Comparison of ENCODE assay signal across 9 mouse cellular contexts in the genomic region with DNA sequence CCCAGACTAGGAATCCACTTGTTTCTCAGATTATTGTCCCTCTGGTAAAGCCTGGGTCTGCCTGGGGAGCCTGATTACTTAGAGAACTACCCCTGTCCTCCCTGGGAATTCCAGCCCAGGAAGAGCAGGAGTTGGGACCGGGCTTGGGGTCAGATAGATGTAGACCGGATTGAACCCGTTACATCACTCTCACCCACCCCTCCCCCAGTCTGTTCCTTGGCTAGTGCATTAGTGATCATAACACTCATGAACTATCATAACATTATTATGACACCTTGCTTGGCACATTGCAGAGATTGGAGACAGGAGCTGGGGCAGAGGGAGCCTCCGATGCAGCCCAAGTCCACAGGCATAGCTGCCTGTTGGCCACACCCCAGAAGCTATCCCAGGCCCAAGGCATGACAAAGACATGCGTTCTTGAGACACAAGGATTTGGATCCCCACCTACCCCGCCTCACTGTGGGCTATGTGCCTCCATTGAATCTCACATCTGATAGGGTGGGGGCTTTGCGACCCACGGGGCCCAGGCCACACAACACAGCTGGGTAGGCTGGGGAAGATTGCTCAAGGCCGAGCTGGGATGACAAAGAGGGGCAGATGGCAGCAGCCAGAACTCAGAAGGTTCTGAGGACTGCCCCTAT. TPM values are rescaled to one million over a fixed set of nuclear protein-coding genes. Genes with fewer than 3 reads are reported as not detected.
DNase-seq lines count a peak whose midpoint lies in the region; ATAC-seq and TF ChIP-seq lines count a peak whose summit lies in the region.
"Had no signal": no experiment of that assay in that cellular context is flagged by ENCODE, and none has a peak within 500 bp of the region (broad histone marks: within the 10 kb centered on the region; RNA-seq: fewer than 3 reads in every experiment).

No protein-coding gene starts in this region.

- H3K9ac ChIP-seq in hindbrain, embryonic 11.5 days (ENCODE audit: low read depth, low read length), result no peak overlapping the region
- no peak overlapping the region for H3K9ac ChIP-seq in hindbrain, embryonic 16.5 days (ENCODE audit: low read depth, low read length)
- H3K9ac ChIP-seq in hindbrain, embryonic 12.5 days, result no peak overlapping the region
- H3K9ac ChIP-seq in liver, embryonic 14.5 days (replicated peaks), result no peak overlapping the region

- H3K4me3 ChIP-seq in hindbrain, embryonic 11.5 days (ENCODE audit: low read depth, low read length), result no peak overlapping the region
- no peak overlapping the region for H3K4me3 ChIP-seq in hindbrain, embryonic 16.5 days (ENCODE audit: low read length)
- no peak overlapping the region for H3K4me3 ChIP-seq in hindbrain, embryonic 12.5 days
- 0 out of 4 replicates have a peak overlapping the region, but pooled peaks of 1 of the 2 experiments have one; percentile 37 for H3K4me3 ChIP-seq in liver, embryonic 14.5 days (ENCODE audit: insufficient read depth in 1 of 2, low read depth in 2 of 2, low read length in 2 of 2)

- peaks cover 9% of the 10 kb centered on the region for H3K4me1 ChIP-seq in hindbrain, embryonic 11.5 days (replicated peaks; ENCODE audit: control insufficient read depth, insufficient read depth, low read length)
- H3K4me1 ChIP-seq in hindbrain, embryonic 16.5 days (ENCODE audit: control insufficient read depth, insufficient read depth, low read depth, low read length), result peaks cover 8% of the 10 kb centered on the region
- peaks cover 16% of the 10 kb centered on the region for H3K4me1 ChIP-seq in hindbrain, embryonic 12.5 days
- peaks cover 0 to 7% of the 10 kb centered on the region in 2 experiments; a peak in 2 of 4 replicates for H3K4me1 ChIP-seq in liver, embryonic 14.5 days (replicated peaks; ENCODE audit: control insufficient read depth in 2 of 2, insufficient read depth in 2 of 2, low read length in 1 of 2)

- no peak overlapping the region for H3K27ac ChIP-seq in hindbrain, embryonic 11.5 days (ENCODE audit: low read depth, low read length)
- no peak overlapping the region for H3K27ac ChIP-seq in hindbrain, embryonic 16.5 days (ENCODE audit: low read depth, low read length)
- no peak overlapping the region for H3K27ac ChIP-seq in hindbrain, embryonic 12.5 days
- no peak overlapping the region for H3K27ac ChIP-seq in liver, embryonic 14.5 days

- H3K9me3 ChIP-seq in hindbrain, embryonic 11.5 days (ENCODE audit: control insufficient read depth, low read length), result no peaks in the 10 kb centered on the region
- no peaks in the 10 kb centered on the region for H3K9me3 ChIP-seq in hindbrain, embryonic 16.5 days (ENCODE audit: control insufficient read depth, low read length)
- H3K9me3 ChIP-seq in hindbrain, embryonic 12.5 days (replicated peaks), result no peaks in the 10 kb centered on the region
- no peaks in the 10 kb centered on the region for H3K9me3 ChIP-seq in liver, embryonic 14.5 days (ENCODE audit: control insufficient read depth, low read length)

- TF ChIP-seq CTCF in liver, embryonic 14.5 days (IDR thresholded peaks at IDR 0.05; ENCODE audit: low read depth), result no peak

- WGBS in hindbrain, embryonic 11.5 days, result 60% methylated on average over 9 of the region's 9 CpGs
- WGBS in hindbrain, embryonic 16.5 days, result 71% methylated on average over 9 of the region's 9 CpGs
- WGBS in hindbrain, embryonic 12.5 days, result 64% methylated on average over 9 of the region's 9 CpGs
- 38% methylated on average over 9 of the region's 9 CpGs for WGBS in liver, embryonic 14.5 days (ENCODE audit: insufficient replicate concordance)

- H3K4me2 ChIP-seq in hindbrain, embryonic 11.5 days (replicated peaks; ENCODE audit: low read depth, low read length), result no peak overlapping the region
- H3K4me2 ChIP-seq in hindbrain, embryonic 16.5 days (ENCODE audit: low read length), result no peak overlapping the region
- peak overlapping the region; percentile 98; the same call in 1 of the 2 replicates for H3K4me2 ChIP-seq in hindbrain, embryonic 12.5 days (replicated peaks)
- peak overlapping the region; percentile 38; the same call in 1 of the 2 replicates for H3K4me2 ChIP-seq in liver, embryonic 14.5 days (ENCODE audit: low read depth)

- 0 out of 2 replicates have a peak, but pooled peaks have one; percentile 15 for ATAC-seq in hindbrain, embryonic 11.5 days (ENCODE audit: low FRiP score)
- ATAC-seq in hindbrain, embryonic 16.5 days, result no peak
- ATAC-seq in hindbrain, embryonic 12.5 days (ENCODE audit: low FRiP score), result no peak; the same call in 1 of the 2 replicates
- no peak for ATAC-seq in liver, embryonic 14.5 days (ENCODE audit: insufficient read depth)

- no peaks in the 10 kb centered on the region for H3K36me3 ChIP-seq in hindbrain, embryonic 11.5 days (ENCODE audit: control insufficient read depth, insufficient read depth, low read length)
- no peaks in the 10 kb centered on the region for H3K36me3 ChIP-seq in hindbrain, embryonic 16.5 days (ENCODE audit: control insufficient read depth, insufficient read depth, low read length)
- H3K36me3 ChIP-seq in hindbrain, embryonic 12.5 days, result no peaks in the 10 kb centered on the region
- H3K36me3 ChIP-seq in liver, embryonic 14.5 days (replicated peaks; ENCODE audit: control insufficient read depth, insufficient read depth, low read depth), result no peaks in the 10 kb centered on the region

- peaks cover 20% of the 10 kb centered on the region for H3K27me3 ChIP-seq in hindbrain, embryonic 11.5 days (ENCODE audit: control insufficient read depth, insufficient read depth, low read length)
- peaks cover 7% of the 10 kb centered on the region; the same call in 1 of the 2 replicates for H3K27me3 ChIP-seq in hindbrain, embryonic 16.5 days (replicated peaks; ENCODE audit: control insufficient read depth, insufficient read depth, low read length)
- H3K27me3 ChIP-seq in hindbrain, embryonic 12.5 days, result peaks cover 42% of the 10 kb centered on the region
- peaks cover 9% of the 10 kb centered on the region for H3K27me3 ChIP-seq in liver, embryonic 14.5 days (ENCODE audit: control insufficient read depth, insufficient read depth, low read length)

- no peak for DNase-seq in hindbrain, embryonic 11.5 days (ENCODE audit: low spot score)
- DNase-seq in NIH3T3 (ENCODE audit: low read depth), result peak; percentile 47
- no peak for DNase-seq in liver, embryonic 14.5 days (ENCODE audit: low read depth in 3 of 3, low spot score in 3 of 3)
- DNase-seq in ovary, postnatal 10 days (ENCODE audit: low spot score), result no peak
- no peak for DNase-seq in frontal cortex, adult 2 months (ENCODE audit: extremely low spot score in 1 of 2, low spot score in 1 of 2)
- no peak for DNase-seq in embryo, embryonic 10.5 days (ENCODE audit: low spot score)
- DNase-seq: retina, postnatal 1 day had no signal

- TF ChIP-seq EP300 in liver, embryonic 14.5 days (IDR thresholded peaks at IDR 0.05; ENCODE audit: low read depth), result no peak

RNA-seq across cellular contexts. Expression of a gene that starts 1.4 kb away (rescaled TPM):
- polyA plus RNA-seq in hindbrain, embryonic 11.5 days (2014; fragmentation: Nextera tagmentation; extraction: Ambion mirVana), result 0.82 and 1.1 TPM in 2 replicates
- 1.1 and 1.5 TPM in 2 replicates for polyA plus RNA-seq in hindbrain, embryonic 16.5 days (2015; fragmentation: Nextera tagmentation; extraction: Ambion mirVana)
- 0.99 and 1.4 TPM in 2 replicates for polyA plus RNA-seq in hindbrain, embryonic 12.5 days (2016; fragmentation: Nextera tagmentation; extraction: Ambion mirVana)
- 1.4 and 1.7 TPM in 2 replicates for polyA plus RNA-seq in liver, embryonic 14.5 days (2012; rRNA removed)
- polyA plus RNA-seq in liver, embryonic 14.5 days (2014; fragmentation: Nextera tagmentation; extraction: Ambion mirVana), result 0.67 and 1.2 TPM in 2 replicates
- polyA plus RNA-seq in frontal cortex, adult 2 months (2012; rRNA removed), result 28.8 and 43.4 TPM in 2 replicates

RNA-seq across cellular contexts. Expression of a gene that starts 53.2 kb away (rescaled TPM):
- polyA plus RNA-seq in hindbrain, embryonic 11.5 days (2014; fragmentation: Nextera tagmentation; extraction: Ambion mirVana), result 8.9 and 11.3 TPM in 2 replicates
- 11.4 and 14.0 TPM in 2 replicates for polyA plus RNA-seq in hindbrain, embryonic 16.5 days (2015; fragmentation: Nextera tagmentation; extraction: Ambion mirVana)
- polyA plus RNA-seq in hindbrain, embryonic 12.5 days (2016; fragmentation: Nextera tagmentation; extraction: Ambion mirVana), result 10.8 and 12.7 TPM in 2 replicates
- polyA plus RNA-seq in liver, embryonic 14.5 days (2012; rRNA removed), result not detected in 2 replicates
- polyA plus RNA-seq in liver, embryonic 14.5 days (2014; fragmentation: Nextera tagmentation; extraction: Ambion mirVana), result not detected in 2 replicates
- 9.6 and 10.7 TPM in 2 replicates for polyA plus RNA-seq in frontal cortex, adult 2 months (2012; rRNA removed)

RNA-seq across cellular contexts. Expression of a gene that starts 53.2 kb away (rescaled TPM):
- 2.9 and 4.8 TPM in 2 replicates for polyA plus RNA-seq in hindbrain, embryonic 11.5 days (2014; fragmentation: Nextera tagmentation; extraction: Ambion mirVana)
- polyA plus RNA-seq in hindbrain, embryonic 16.5 days (2015; fragmentation: Nextera tagmentation; extraction: Ambion mirVana), result 1.8 and 2.3 TPM in 2 replicates
- polyA plus RNA-seq in hindbrain, embryonic 12.5 days (2016; fragmentation: Nextera tagmentation; extraction: Ambion mirVana), result 3.6 and 4.1 TPM in 2 replicates
- polyA plus RNA-seq in liver, embryonic 14.5 days (2012; rRNA removed), result 0.02 TPM in 1 of 2 replicates, not detected in the other
- not detected in 2 replicates for polyA plus RNA-seq in liver, embryonic 14.5 days (2014; fragmentation: Nextera tagmentation; extraction: Ambion mirVana)
- polyA plus RNA-seq in frontal cortex, adult 2 months (2012; rRNA removed), result 6.4 and 6.8 TPM in 2 replicates

Comparison
In these comparisons a context has a peak if more than half of its experiments do, and no peak if none do; other contexts are left out.
1. H3K4me2 ChIP-seq: peak in hindbrain, embryonic 12.5 days (single experiment) and liver, embryonic 14.5 days (single experiment); none in hindbrain, embryonic 11.5 days (single experiment) and hindbrain, embryonic 16.5 days (single experiment).
2. RNA of a gene that starts 1.4 kb away (polyA plus RNA-seq): 28.8 to 43.4 TPM in frontal cortex, adult 2 months; 0.67 to 1.7 TPM in liver, embryonic 14.5 days, 0.99 to 1.4 TPM in hindbrain, embryonic 12.5 days, 1.1 to 1.5 TPM in hindbrain, embryonic 16.5 days and 0.82 to 1.1 TPM in hindbrain, embryonic 11.5 days; every median in the first group is over 10 times any median in the second.